Mouse (Mus musculus): ENCODE measurements at regions not wholly inside any gene's neighbourhood (a gene's known extent, or its start where the extent isn't known, plus 50 kb on each side); places are given as distances from the start of the nearest gene placed in this dataset.

GRCm38 (mm10) chr1:19754346-19754745 lies 545.6 kb downstream of the Tfap2b start:
- no peak for DNase-seq (ENCODE audit: low read depth)

GRCm38 (mm10) chr1:19757921-19758436 lies 549.3 kb downstream of the Tfap2b start:
- peak; percentile 91 for DNase-seq (ENCODE audit: low read depth)

GRCm38 (mm10) chr1:19766879-19767278 lies 558.2 kb downstream of the Tfap2b start:
- DNase-seq (ENCODE audit: low read depth): no peak

GRCm38 (mm10) chr1:19772266-19772665 lies 563.6 kb downstream of the Tfap2b start:
- DNase-seq (ENCODE audit: low read depth): peak; percentile 90

- no peak for DNase-seq (ENCODE audit: low read depth)
Observed at GRCm38 (mm10) chr1:19774502-19774901, 565.8 kb downstream of the Tfap2b start.

GRCm38 (mm10) chr1:19777542-19777941 lies 568.8 kb downstream of the Tfap2b start:
- DNase-seq (ENCODE audit: low read depth): no peak

- no peak for DNase-seq (ENCODE audit: low read depth)
Observed at GRCm38 (mm10) chr1:19786971-19787370, 578.3 kb downstream of the Tfap2b start.

GRCm38 (mm10) chr1:19794124-19794523 lies 585.4 kb downstream of the Tfap2b start:
- DNase-seq (ENCODE audit: low read depth): peak; percentile 63

- no peak for DNase-seq (ENCODE audit: low read depth)
Observed at GRCm38 (mm10) chr1:19825887-19826286, 617.2 kb downstream of the Tfap2b start.

- no peak for DNase-seq (ENCODE audit: low read depth)
Observed at GRCm38 (mm10) chr1:19826455-19827366, 618.0 kb downstream of the Tfap2b start.

GRCm38 (mm10) chr1:19849918-19850317 lies 641.2 kb downstream of the Tfap2b start:
- peak; percentile 3 for DNase-seq (ENCODE audit: low read depth)

GRCm38 (mm10) chr1:19857250-19857649 lies 648.5 kb downstream of the Tfap2b start:
- DNase-seq (ENCODE audit: low read depth): no peak

- DNase-seq (ENCODE audit: low read depth): no peak
Observed at GRCm38 (mm10) chr1:19868478-19868877, 659.8 kb downstream of the Tfap2b start.

GRCm38 (mm10) chr1:19881193-19881592 lies 672.5 kb downstream of the Tfap2b start:
- DNase-seq (ENCODE audit: low read depth): no peak

- no peak for DNase-seq (ENCODE audit: low read depth)
Observed at GRCm38 (mm10) chr1:19899426-19899825, 690.7 kb downstream of the Tfap2b start.

- peak; percentile 30 for DNase-seq (ENCODE audit: low read depth)
Observed at GRCm38 (mm10) chr1:19899889-19900310, 691.2 kb downstream of the Tfap2b start.

GRCm38 (mm10) chr1:19900983-19901531 lies 692.3 kb downstream of the Tfap2b start:
- no peak for DNase-seq (ENCODE audit: low read depth)

- no peak for DNase-seq (ENCODE audit: low read depth)
Observed at GRCm38 (mm10) chr1:19912194-19912846, 703.6 kb downstream of the Tfap2b start.

- peak; percentile 58 for DNase-seq (ENCODE audit: low read depth)
Observed at GRCm38 (mm10) chr1:19918762-19919161, 699.1 kb downstream of the Pkhd1 start.

GRCm38 (mm10) chr1:19927192-19927591 lies 690.7 kb downstream of the Pkhd1 start:
- no peak for DNase-seq (ENCODE audit: low read depth)

- DNase-seq (ENCODE audit: low read depth): no peak
Observed at GRCm38 (mm10) chr1:19927736-19928327, 690.0 kb downstream of the Pkhd1 start.

Measured in gonadal fat pad, adult 2 months (tissue).